Mouse (Mus musculus): Measurements from ENCODE around the gene Atp6v0d1.

GRCm38 (mm10) chr8:105538940-105539339 is 26.9 kb downstream of the Atp6v0d1 start:
- TF ChIP-seq POLR2A (IDR thresholded peaks at IDR 0.05; ENCODE audit: low read depth, low read length) (no peak), CTCF (IDR thresholded peaks at IDR 0.05; ENCODE audit: extremely low read depth, insufficient read length, insufficient replicate concordance, low read depth, low read length) (no peak)

Measured in small intestine, adult 2 months (tissue).